Mouse (Mus musculus): ENCODE results near the gene Fbxl17. TPM values are rescaled to one million over a fixed set of nuclear protein-coding genes. Genes with fewer than 3 reads are reported as not detected.

The Fbxl17 gene
- total and polyA plus RNA-seq, 3 experiments, result 5.0 to 9.7 TPM; not detected in 1

- DNase-seq (ENCODE audit: low read depth, low spot score), result peak; percentile 80
- Histone ChIP-seq H3K9ac (ENCODE audit: control insufficient read depth, low read depth, low read length, poor library complexity, severe bottlenecking) (peak overlapping the region; percentile 56), H3K4me3 (ENCODE audit: control insufficient read depth in 1 of 2, insufficient read depth in 1 of 2, low read depth in 2 of 2, low read length in 2 of 2) (peak overlapping the region; percentile 48 to 51), H3K79me2 (ENCODE audit: control insufficient read depth, insufficient read depth, low read length, poor library complexity) (no peaks in the 10 kb centered on the region), H3K9me3 (replicated peaks; ENCODE audit: insufficient read depth, low read length) (no peaks in the 10 kb centered on the region), H3K36me3 (ENCODE audit: control insufficient read depth in 1 of 2, insufficient read depth in 2 of 2, low read length in 2 of 2) (peaks cover 0 to 41% of the 10 kb centered on the region in 2 experiments; a peak in 2 of 4 replicates), H3K27ac (ENCODE audit: control insufficient read depth, low read depth, low read length) (peak overlapping the region; percentile 87), H3K27me3 (ENCODE audit: control insufficient read depth in 1 of 2, insufficient read depth in 2 of 2, low read length in 2 of 2) (no peaks in the 10 kb centered on the region), H3K4me1 (ENCODE audit: control insufficient read depth in 1 of 2, insufficient read depth in 2 of 2, low read length in 2 of 2) (peaks cover 22 to 29% of the 10 kb centered on the region in 2 experiments)
- TF ChIP-seq HCFC1 (IDR thresholded peaks at IDR 0.05; ENCODE audit: low read depth, low read length) (0 out of 2 replicates have a peak, but pooled peaks have one; percentile 36), POLR2AphosphoS2 (IDR thresholded peaks at IDR 0.05; ENCODE audit: low read length) (0 out of 2 replicates have a peak, but pooled peaks have one; percentile 46), GATA1 (IDR thresholded peaks at IDR 0.05; ENCODE audit: low read depth, low read length) (peak; percentile 95), SMC3 (IDR thresholded peaks at IDR 0.05; ENCODE audit: low read depth, low read length) (no peak), GABPA (IDR thresholded peaks at IDR 0.05; ENCODE audit: low read depth, low read length) (no peak), RCOR1 (IDR thresholded peaks at IDR 0.05; ENCODE audit: low read depth, low read length) (peak; percentile 84), TBP (IDR thresholded peaks at IDR 0.05; ENCODE audit: low read depth, low read length) (0 out of 2 replicates have a peak, but pooled peaks have one; percentile 32), CTCF (IDR thresholded peaks at IDR 0.05 in 2 of 3, conservative IDR thresholded peaks at IDR 0.05 in 1 of 3; ENCODE audit: control insufficient read depth in 1 of 3, insufficient read depth in 1 of 3, low read depth in 2 of 3, low read length in 3 of 3, poor library complexity in 1 of 3, severe bottlenecking in 1 of 3) (no peak), UBTF (IDR thresholded peaks at IDR 0.05; ENCODE audit: borderline replicate concordance, insufficient read depth, low read depth, low read length) (no peak), BHLHE40 (IDR thresholded peaks at IDR 0.05; ENCODE audit: borderline replicate concordance, low read depth, low read length) (peak; percentile 94), MAX (IDR thresholded peaks at IDR 0.05; ENCODE audit: low read length) (no peak; the same call in 1 of the 2 replicates), ELF1 (IDR thresholded peaks at IDR 0.05; ENCODE audit: low read depth, low read length) (peak; percentile 64; the same call in 1 of the 2 replicates), ZC3H11A (IDR thresholded peaks at IDR 0.05; ENCODE audit: low read depth, low read length) (peak; percentile 21; the same call in 1 of the 2 replicates), ZNF384 (IDR thresholded peaks at IDR 0.05; ENCODE audit: low read depth, low read length) (peak; percentile 34; the same call in 1 of the 2 replicates), CHD1 (IDR thresholded peaks at IDR 0.05; ENCODE audit: low read depth, low read length) (0 out of 2 replicates have a peak, but pooled peaks have one; percentile 51), USF2 (IDR thresholded peaks at IDR 0.05; ENCODE audit: borderline replicate concordance in 1 of 2, insufficient read depth in 1 of 2, low read depth in 1 of 2, low read length in 2 of 2) (no peak), MYB (IDR thresholded peaks at IDR 0.05; ENCODE audit: low read depth, low read length) (peak; percentile 52; the same call in 1 of the 2 replicates), MXI1 (IDR thresholded peaks at IDR 0.05; ENCODE audit: low read depth, low read length) (0 out of 2 replicates have a peak, but pooled peaks have one; percentile 42), CHD2 (IDR thresholded peaks at IDR 0.05; ENCODE audit: low read length) (no peak), MYC (IDR thresholded peaks at IDR 0.05; ENCODE audit: low read depth, low read length) (peak; percentile 64; the same call in 1 of the 2 replicates), POLR2AphosphoS5 (IDR thresholded peaks at IDR 0.05; ENCODE audit: borderline replicate concordance, low read depth, low read length) (no peak), EP300 (IDR thresholded peaks at IDR 0.05; ENCODE audit: low read depth in 1 of 2, low read length in 2 of 2) (peak; percentile 94 to 95), E2F4 (IDR thresholded peaks at IDR 0.05; ENCODE audit: borderline replicate concordance, low read depth, low read length) (no peak), MEF2A (IDR thresholded peaks at IDR 0.05; ENCODE audit: extremely low read depth, insufficient replicate concordance, low read depth, low read length, poor library complexity, severe bottlenecking) (no peak), SIN3A (IDR thresholded peaks at IDR 0.05; ENCODE audit: low read length) (peak; percentile 79), ZKSCAN1 (IDR thresholded peaks at IDR 0.05; ENCODE audit: low read depth, low read length) (no peak), TAL1 (IDR thresholded peaks at IDR 0.05; ENCODE audit: low read length) (peak; percentile 61), MAZ (IDR thresholded peaks at IDR 0.05; ENCODE audit: low read depth, low read length) (no peak), ZMIZ1 (IDR thresholded peaks at IDR 0.05; ENCODE audit: low read depth, low read length) (0 out of 2 replicates have a peak, but pooled peaks have one; percentile 29), NRF1 (IDR thresholded peaks at IDR 0.05; ENCODE audit: insufficient read depth, low read depth, low read length, poor library complexity, severe bottlenecking) (peak; percentile 53; the same call in 1 of the 2 replicates), RAD21 (IDR thresholded peaks at IDR 0.05; ENCODE audit: low read depth, low read length) (no peak; the same call in 1 of the 2 replicates), POLR2A (IDR thresholded peaks at IDR 0.05; ENCODE audit: control insufficient read depth in 1 of 2, insufficient read depth in 1 of 2, low read depth in 1 of 2, low read length in 2 of 2, poor library complexity in 1 of 2) (peak in 1 of 2 experiments; percentile 54; a peak in 2 of 4 replicates), TCF12 (IDR thresholded peaks at IDR 0.05; ENCODE audit: low read depth, low read length) (peak; percentile 80), MAFK (IDR thresholded peaks at IDR 0.05; ENCODE audit: borderline replicate concordance, low read depth, low read length) (0 out of 2 replicates have a peak, but pooled peaks have one; percentile 6), JUND (IDR thresholded peaks at IDR 0.05; ENCODE audit: low read depth, low read length) (0 out of 2 replicates have a peak, but pooled peaks have one; percentile 66), USF1 (IDR thresholded peaks at IDR 0.05; ENCODE audit: low read depth, low read length) (no peak)
Observed at GRCm38 (mm10) chr17:63193196-63193595, 306.6 kb downstream of the Fbxl17 start.

Measured in MEL (cell line).